Mouse (Mus musculus) heart, postnatal 36 days (tissue): ENCODE results near the gene Pnmal2. TPM values are rescaled to one million over a fixed set of nuclear protein-coding genes. Genes with fewer than 3 reads are reported as not detected.

Experiments
- DNase-seq, 2 experiments: peaks; one replicate each; pipeline ENCODE4 v3.0.0; 2021 to 2022
- intact Hi-C: fragments of 180-260 bp; cut with DNase I; formaldehyde crosslinking; loops from one replicate; pipeline ENCODE4 v1.15.1; 2025
- total RNA-seq, 2 experiments: library from RNA; stranded (reverse); gene quantifications; 2 replicates each; pipeline ENCODE4 v1.2.3; 2021

Pnmal2 gene
- total RNA-seq, 2 experiments from 2014 or later, result 3.4 to 3.9 TPM

- intact Hi-C loops, result no loop called here
- DNase-seq, result no peak
Measured at GRCm38 (mm10) chr7:16971160-16971559, 26.7 kb downstream of the Pnmal2 start.

GRCm38 (mm10) chr7:16974018-16974417, 29.5 kb downstream of the Pnmal2 start:
- intact Hi-C loops, result no loop called here

DNA sequence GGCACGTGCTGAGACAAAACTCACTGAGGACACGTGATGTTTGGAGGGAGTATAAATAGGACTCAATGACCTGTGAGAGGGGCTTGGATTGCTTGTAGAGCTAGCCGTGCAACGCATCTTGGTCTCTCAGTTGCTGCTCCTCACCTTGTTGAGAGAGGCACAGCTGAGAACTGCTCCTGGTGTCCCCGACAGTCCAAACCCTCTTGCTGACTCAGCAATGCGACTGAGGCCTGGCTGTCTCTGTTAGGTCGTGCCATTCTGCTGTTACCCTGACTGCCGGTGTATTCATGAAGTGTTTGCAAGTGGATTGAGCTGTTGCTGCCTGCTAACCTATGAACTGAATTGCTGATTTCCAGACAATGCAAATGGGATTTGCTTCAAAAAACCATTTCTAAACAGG, 31.8 kb downstream of the Pnmal2 start:
- DNase-seq, result no peak
- intact Hi-C loops, result loop anchor here (2.0 kb wide), 1 partner anchor 19 kb away; no protein-coding TSS in a partner anchor

More at GRCm38 (mm10) chr7:16974018-16974417, 29.5 kb downstream of the Pnmal2 start:
- peak; percentile 33 to 58 for DNase-seq

GRCm38 (mm10) chr7:16978173-16978572, 33.7 kb downstream of the Pnmal2 start:
- no peak for DNase-seq
- intact Hi-C loops, result no loop called here

DNA sequence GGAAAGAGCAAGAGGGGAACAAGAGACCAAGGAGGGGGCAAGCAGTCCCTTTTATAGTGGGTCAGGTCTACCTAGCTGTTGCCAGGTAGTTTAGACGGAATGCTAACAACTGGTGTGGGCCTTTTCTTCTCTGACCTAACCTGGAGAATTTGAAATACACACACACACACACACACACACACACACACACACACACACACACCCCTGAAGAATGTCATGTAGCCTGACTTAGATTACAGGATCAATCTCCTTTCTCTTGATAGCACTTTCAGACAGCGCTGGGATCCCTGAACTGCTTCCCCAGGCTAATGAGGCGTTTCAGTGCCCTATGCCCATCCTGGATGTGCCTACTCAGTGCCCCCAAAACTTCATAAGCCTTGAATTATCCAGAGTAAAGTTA, 34.1 kb downstream of the Pnmal2 start:
- DNase-seq, result no peak

DNA sequence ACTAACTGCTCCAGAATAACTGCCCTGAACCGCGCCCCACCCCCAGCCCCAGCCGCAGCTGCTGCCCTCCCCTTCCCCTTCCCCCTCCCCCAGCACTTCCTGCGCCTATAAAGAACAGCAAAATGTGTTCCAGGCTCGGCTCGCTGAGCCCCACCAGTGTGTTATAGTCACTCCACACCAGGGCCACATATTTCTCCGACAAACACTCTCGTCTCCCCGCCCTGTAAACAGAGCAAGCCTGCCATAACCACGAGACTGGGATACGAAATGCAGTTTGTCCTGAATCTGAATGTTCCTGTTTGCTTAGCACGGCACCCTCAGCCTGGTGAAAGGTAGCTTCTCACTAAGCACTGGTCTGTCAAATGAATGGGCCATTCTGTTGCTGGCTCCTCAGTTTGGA, 35.9 kb downstream of the Pnmal2 start:
- intact Hi-C loops, result no loop called here
- DNase-seq, result peak in 1 of 2 experiments; percentile 49

More for the DNA sequence above, 34.1 kb downstream of the Pnmal2 start:
- intact Hi-C loops, result no loop called here

DNA sequence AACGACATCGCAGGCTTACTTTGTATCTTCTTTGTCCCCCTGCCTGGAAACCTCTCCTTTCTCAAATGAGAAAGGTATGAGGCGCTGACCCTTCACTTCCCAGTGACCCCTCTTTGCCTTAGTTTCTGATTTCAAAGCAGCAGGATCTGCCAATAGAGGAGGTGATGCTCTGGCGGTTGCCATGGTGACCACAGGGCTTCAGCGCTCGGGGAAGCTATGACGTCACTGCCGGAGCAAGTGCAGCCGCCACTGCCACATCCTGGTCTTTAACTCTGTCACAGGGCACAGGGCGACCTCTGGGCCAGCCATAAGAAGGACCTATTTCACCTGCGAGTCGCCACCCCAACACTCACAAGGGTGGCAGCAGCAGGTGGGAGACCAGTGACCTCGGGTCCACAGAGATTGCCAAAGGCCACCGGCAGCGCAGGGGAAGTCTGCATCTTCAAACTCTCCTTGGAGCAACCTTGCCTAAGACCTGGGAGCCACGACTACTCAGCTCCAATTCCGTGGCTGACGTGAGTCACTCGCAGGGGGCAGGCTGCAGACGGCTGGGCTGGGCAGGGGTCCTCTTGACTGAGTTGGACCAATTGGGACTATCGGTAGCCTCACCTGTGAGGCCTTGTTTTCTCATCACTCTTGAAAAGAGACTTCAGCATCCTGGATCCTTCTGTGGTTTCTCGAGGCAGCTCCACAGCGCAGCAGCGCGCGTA, 38.5 kb downstream of the Pnmal2 start, which contains the start of gene Gm42372:
TSS of gene Gm42372 (plus strand) at position 228 of the 710 bp plus-strand sequence.
- no peak for DNase-seq
- intact Hi-C loops, result no loop called here

- intact Hi-C loops, result no loop called here
- DNase-seq, result no peak
Measured at GRCm38 (mm10) chr7:16987541-16988149, 43.2 kb downstream of the Pnmal2 start.

DNA sequence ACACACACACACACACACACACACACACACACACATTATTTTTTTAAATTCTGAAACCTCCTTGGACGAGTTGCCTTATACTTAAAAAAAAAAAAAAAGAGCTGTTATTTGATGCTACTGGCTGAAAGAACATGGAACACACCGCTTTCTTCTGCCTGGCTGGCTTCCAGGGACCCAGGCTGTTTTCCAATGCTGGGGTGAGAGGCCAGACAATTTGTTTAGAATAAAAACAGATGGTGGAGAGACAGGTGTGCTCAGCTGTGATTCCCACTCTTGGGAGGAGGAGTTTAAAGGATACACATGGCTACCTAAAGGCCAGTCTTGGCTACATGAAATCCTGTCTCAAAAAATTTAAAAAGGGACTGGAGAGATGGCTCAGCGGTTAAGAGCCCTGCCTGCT, 43.9 kb downstream of the Pnmal2 start:
- intact Hi-C loops, result no loop called here
- peak; percentile 66 to 74 for DNase-seq

DNA sequence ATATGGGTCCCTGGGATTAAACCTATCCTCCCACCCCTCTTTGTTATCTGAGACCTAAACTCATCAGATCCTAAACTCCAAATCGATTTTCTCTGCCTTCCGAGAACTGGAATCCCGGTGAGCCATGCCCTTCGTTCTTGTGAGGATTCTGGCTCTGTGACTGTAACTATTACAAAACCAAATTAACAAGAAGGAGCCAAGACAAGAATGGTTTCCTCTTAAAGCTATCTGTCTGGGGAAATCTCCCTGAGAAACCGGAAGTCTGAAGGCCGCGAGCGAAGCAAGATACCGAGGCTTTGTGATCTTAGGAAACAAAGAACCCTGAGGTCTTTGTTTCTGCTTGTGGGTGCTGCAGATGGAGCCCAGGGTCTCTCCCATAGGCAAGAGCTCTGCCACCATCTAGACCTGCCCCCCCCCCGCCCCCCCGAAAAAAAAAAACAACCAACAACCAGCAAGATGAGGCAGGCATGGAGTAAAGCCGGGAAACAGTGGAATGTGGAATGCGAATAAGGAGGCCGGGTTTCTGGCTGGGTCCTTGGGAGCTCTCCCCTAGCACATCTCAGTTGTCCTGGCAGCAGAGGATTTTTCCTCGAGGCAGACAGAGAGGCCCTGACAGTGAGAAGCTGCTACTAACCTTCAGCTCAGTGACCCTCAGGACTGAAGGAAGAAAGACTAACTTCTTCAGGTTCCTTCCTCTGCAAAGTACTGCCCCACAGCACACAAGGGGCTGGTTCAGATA, 45.7 kb downstream of the Pnmal2 start:
- intact Hi-C loops, result no loop called here
- DNase-seq, result no peak

GRCm38 (mm10) chr7:16991681-16992450, 47.4 kb downstream of the Pnmal2 start:
- intact Hi-C loops, result no loop called here
- no peak for DNase-seq

DNA sequence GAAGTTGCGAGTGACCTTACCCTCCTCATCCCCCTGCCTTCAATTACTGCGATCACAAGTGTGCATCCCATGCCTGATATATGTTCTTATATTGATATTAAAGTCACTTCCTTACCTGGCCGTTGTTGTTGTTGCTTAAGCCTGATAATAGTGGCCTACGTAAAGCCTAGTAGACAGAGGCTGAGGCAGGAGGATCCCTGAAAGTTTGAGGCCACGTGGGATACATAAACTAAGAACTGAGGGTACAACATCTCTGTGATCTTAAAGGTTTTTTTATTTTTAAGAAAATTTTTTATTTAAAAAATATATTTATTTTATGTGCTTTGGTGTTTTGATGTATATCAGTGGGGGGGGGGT, 47.9 kb downstream of the Pnmal2 start, which contains the start of gene Ccdc8:
TSS of gene Ccdc8 (plus strand) at position 258 of the 357 bp plus-strand sequence.
- no peak for DNase-seq
- intact Hi-C loops, result no loop called here

DNA sequence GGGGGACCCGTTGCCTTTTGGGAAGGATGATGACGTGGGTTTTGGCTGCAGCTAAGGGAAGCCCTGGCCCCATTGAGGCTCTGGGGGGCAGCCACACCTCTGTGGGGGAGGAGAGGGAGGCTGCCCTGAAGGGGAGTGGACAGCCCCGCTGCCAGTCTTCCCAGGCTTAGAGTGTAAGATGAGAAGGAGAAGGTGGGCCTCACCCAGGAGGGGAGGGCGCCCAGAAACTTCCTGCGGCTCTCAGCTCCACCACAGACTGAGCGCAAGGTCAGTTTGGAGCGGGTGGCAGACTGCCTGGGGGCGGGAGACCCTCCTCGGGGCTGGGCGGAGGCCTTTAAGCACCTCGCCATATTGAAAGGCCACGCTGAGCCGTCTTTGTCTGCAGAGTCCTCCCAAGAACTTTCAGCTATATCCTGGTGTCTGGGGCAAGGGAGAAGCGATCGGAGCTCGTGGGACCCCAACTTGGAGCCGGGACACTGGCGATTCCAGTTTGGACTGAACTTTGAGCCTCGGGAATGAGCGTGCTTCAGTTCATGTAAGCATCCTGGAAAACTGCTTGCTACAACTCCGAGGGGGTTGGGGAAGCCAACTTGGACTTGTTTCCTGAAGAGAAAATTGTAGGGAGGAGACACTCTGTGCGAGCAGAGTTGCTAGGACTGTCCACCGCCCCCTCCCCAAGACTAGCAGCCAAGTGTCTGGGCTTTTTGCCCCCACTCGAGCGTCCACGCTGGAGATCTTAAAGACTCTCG, 49.3 kb downstream of the Pnmal2 start:
- intact Hi-C loops, result loop anchor here (2.0 kb wide), 1 partner anchor 17 kb away; no protein-coding TSS in a partner anchor
- DNase-seq, result peak; percentile 80 to 81

DNA sequence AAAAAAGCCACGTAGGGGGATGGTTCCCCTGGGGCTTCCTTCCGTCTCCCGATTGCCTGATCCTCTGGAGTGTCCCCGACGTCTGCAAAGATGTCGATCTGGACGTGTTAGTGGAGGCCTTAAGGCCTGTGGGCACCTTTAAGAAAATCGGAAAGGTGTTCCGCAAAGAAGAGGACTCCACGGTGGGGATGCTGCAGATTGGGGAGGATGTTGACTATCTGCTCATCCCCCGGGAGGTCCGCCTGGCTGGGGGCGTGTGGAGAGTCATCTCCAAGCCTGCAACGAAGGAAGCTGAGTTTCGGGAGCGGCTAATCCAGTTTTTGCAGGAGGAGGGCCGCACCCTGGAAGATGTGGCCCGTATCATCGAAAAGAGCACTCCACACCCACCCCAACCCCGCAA, 49.9 kb downstream of the Pnmal2 start:
- intact Hi-C loops, result loop anchor here (2.0 kb wide), 1 partner anchor 18 kb away; no protein-coding TSS in a partner anchor
- DNase-seq, result peak in 1 of 2 experiments; percentile 32

GRCm38 (mm10) chr7:16995345-16995744, 50.9 kb downstream of the Pnmal2 start:
- no peak for DNase-seq

More at GRCm38 (mm10) chr7:16995345-16995744, 50.9 kb downstream of the Pnmal2 start:
- intact Hi-C loops, result loop anchor here (2.0 kb wide), 1 partner anchor 19 kb away; no protein-coding TSS in a partner anchor
